Mouse (Mus musculus) urinary bladder, adult 2 months (tissue): ENCODE measurements around the gene Gulp1. TPM values are rescaled to one million over a fixed set of nuclear protein-coding genes. Genes with fewer than 3 reads are reported as not detected.
A peak's percentile ranks its signal among the peaks of the same experiment; 100 is the strongest.

Experiments used
- DNase-seq: peaks from one replicate; pipeline ENCODE4 v3.0.0; 2022; ENCODE audit warnings: low spot score
- polyA plus RNA-seq: library from polyadenylated mRNA; depleted of rRNA; stranded (reverse); fragments of >200 nt; gene quantifications from 2 replicates; pipeline ENCODE4 v1.2.3, GENCODE M21; 2012; rRNA removed

Gulp1 gene
- polyA plus RNA-seq, result 16.7 and 18.5 TPM in 2 replicates

GRCm38 (mm10) chr1:44551461-44552370, at the start of gene Gulp1:
TSS of gene Gulp1 (plus strand) at chr1:44551511.
- DNase-seq, result peak; percentile 55

GRCm38 (mm10) chr1:44550261-44550660, 1.1 kb upstream of the Gulp1 start:
- DNase-seq, result peak; percentile 19

DNA sequence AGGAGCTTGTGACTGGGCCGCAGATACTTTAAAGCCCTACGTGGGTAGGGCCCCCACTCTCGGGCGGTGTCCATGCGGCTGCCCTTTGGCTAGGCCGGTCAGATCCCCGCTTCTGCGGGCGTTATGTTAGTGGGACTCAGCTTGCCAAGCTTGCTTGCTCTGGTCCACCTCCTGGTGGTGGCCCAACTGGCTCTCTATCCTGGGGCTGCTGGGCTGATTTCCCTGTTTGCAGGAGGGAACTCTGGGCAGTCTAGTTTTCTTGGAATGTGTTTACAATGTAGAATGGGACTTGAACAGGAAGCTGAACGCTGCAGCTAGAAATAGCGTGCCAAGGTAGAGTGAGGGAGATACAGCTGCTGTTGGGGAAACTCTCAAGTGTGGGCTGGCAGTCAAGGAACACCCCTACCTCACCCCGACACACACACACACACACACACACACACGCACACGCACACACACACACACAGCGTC, 1.1 kb downstream of the Gulp1 start:
- peak; percentile 32 for DNase-seq

GRCm38 (mm10) chr1:44553166-44553898, 2.0 kb downstream of the Gulp1 start:
- no peak for DNase-seq

DNA sequence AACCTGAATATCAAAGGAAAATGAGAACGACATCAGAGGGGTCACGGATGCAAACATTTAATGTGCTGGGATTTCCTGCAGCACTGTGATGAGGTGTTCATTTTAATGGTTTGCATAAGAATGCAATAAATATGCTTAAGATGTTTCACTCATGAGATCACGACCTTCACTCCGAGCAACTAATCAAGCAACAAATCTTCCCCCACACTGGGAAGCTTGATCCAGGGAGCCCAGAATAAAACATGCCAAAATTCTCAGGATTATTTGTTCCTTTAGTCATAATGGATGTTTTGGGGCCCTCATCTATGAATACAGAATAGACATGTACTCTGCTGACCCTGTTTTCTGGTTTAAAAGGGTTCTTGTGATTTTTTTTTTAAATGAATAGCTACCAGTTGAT, 16.1 kb downstream of the Gulp1 start:
- no peak for DNase-seq

DNA sequence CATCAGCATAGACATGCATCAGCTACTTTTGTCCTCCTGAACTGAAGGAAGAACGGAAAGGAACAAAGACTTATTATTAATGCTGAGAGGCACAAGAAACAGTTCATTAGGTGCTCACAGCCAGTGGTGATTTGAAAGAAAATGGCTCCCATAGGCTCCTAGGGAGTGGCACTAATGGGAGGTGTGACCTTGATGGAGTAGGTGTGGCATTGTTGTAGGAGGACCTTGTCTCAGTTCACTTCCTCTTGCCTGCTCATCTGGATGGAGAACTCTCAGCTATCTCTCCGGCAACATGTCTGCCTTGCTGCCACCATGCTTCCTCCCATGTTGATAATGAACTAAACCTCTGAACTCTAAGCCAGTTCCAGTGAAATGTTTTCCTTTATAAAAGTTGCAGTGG, 17.0 kb downstream of the Gulp1 start:
- no peak for DNase-seq

- no peak for DNase-seq
These were observed 24.7 kb downstream of the Gulp1 start for GRCm38 (mm10) chr1:44576001-44576400.

GRCm38 (mm10) chr1:44576610-44577009, 25.3 kb downstream of the Gulp1 start:
- DNase-seq, result no peak

DNA sequence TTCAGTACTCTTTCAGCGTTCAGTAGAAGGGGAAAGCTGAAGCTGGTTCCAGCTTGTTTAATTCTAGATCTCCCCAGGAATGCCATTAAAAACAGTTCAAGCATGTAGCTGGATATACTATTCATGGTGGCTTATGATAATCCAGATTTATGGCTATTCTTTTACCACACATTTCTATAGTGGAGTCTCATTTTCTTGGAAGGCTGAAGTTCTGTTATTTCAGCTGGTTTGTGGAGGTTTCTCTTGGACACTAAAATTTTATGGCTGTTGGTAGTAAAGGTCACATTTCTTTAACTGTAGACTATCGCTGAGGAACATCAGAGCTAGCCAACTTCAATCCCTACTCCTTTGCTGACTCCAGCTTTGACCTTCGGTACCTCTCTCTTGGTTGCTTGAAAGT, 29.1 kb downstream of the Gulp1 start:
- DNase-seq, result no peak

- no peak for DNase-seq
These were observed 33.6 kb downstream of the Gulp1 start for GRCm38 (mm10) chr1:44584886-44585385.

- no peak for DNase-seq
These were observed 40.4 kb downstream of the Gulp1 start for GRCm38 (mm10) chr1:44591742-44592141.

DNA sequence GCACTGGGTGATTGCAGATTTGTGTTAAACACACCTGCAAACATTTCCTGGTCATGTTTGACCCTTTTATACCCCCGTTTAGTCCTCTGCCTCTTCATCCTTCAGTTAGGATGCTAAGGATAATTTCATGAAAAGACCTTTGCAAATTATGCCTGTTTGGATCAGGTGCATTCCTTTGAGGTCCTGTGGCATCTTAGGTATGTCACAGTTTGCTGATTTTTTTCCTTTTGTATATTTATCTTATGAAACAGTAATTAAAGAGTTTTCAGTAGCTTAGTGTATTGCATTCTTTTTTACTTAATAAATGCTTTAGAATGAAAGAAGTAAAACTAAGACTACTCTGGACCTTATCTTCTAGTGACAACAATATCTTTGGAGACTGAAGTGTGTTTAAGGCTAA, 41.8 kb downstream of the Gulp1 start:
- no peak for DNase-seq

DNA sequence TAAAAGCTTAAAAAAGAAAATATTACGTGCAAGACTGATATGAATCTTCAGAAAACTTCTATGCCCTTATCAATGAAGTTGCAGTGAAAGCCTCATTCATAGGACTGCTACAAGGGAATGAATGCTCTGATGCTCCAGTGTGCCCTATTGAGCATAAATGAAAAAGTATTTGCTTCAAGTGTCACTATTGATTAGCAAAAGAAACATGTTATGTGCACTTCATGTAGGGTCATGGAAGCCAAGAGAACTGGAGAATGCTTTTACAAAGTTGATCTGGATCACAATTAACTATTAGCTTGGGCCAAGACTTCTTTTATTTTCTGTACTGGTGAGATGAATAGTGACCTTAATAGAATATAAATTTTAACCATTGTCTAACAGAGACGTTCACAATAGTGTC, 47.0 kb downstream of the Gulp1 start:
- DNase-seq, result no peak

DNA sequence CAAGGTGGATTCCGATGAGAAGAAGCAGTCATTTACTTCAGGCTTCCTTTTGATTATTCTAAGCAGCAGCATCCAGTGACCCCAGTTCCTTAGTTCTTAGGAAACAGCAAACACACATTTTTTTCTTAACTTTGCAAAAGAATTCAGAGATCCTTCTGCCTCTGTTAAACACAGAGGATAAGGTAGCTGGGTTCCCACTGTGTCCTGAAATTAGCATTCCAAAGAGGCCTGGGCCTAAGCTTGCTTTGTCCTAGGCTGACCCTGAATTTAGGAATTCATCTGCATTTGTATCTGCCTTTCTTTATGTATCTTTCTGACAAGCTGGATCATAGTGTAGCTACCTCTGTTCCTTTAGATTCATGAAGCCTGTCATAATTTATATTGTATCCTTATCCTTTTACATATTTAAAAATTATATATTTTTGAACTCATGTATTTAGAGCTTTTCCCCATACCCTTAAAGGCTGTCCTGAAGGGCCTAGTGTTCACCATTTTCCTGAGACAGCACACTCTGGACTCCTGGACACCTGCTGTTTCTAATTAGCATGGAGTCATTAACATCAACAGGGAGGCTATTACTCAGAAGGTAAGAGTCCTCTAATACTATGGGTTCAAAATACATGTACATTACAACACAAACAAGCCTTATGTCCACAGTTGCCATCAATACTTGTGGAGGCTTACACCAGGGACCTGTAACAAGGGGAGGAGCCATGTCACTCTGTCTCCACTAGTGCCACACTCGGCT, 62.2 kb downstream of the Gulp1 start:
- DNase-seq, result no peak

GRCm38 (mm10) chr1:44618751-44619150, 67.4 kb downstream of the Gulp1 start:
- no peak for DNase-seq

DNA sequence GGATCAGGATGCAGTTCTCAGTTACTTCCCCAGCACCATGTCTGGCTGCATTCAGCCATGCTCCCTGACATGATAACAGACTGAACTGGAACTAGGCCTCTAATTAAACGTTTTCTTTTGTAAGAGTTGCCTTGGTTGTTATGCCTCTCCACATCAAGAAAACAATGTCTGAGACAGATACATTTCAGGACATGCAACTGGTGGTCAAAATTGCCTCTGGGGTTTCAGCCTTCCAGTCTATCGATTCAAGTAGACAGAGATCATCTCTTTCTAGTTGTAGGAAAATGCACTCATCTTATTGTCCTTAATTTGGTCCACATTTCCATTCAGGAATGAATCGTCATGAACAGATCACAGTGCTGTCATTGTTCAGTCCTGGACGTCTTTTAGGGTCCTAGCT, 83.2 kb downstream of the Gulp1 start:
- no peak for DNase-seq

DNA sequence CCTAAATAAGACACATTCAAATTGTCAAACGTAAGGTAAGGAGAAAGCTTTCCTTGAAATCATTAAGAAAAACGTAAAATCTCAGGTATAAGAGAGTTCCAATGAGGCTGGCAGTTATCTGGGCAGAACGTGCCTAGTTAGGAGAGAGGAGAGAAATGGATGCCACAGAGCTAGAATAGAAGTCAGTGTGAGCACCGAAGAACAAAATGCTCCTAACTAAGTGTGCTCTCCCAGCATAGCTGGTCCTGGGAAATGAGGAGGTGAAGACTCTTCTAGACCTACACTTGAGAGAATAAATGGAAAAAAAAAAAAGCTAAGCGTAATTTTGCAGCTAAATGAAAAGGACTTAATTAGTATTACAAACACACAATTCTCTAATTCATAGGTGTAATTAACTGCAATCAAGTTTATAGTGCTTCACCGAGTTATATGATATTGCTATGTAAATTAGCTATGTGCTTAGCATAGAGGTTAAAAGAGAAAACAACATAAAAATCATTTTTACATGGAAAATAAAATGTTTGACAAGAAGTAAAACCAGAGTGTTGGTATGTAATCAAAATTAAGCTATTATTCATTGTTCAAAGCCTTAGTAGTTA, 94.5 kb downstream of the Gulp1 start:
- DNase-seq, result no peak

GRCm38 (mm10) chr1:44678974-44679373, 127.7 kb downstream of the Gulp1 start:
- DNase-seq, result no peak

DNA sequence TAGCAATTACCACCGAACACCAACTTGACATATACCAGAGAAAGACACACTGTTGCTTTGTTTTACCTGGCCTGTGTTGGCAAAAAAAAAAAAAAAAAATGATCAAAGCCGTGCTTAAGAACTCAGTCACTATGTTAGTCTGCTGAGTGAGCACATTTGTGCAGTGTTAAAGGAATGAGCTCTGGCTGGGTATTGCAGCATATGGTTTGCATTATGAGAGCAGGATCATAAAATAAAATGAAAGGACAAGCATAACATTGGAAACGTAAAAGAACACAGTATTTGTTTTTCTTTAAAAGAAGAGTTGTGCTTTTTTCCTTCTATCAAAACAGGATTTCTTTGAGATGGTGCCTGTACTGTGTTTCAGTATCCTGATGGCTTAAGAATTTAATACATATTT, 128.1 kb downstream of the Gulp1 start:
- no peak for DNase-seq

- DNase-seq, result no peak
These were observed 131.2 kb downstream of the Gulp1 start for GRCm38 (mm10) chr1:44682556-44682955.

DNA sequence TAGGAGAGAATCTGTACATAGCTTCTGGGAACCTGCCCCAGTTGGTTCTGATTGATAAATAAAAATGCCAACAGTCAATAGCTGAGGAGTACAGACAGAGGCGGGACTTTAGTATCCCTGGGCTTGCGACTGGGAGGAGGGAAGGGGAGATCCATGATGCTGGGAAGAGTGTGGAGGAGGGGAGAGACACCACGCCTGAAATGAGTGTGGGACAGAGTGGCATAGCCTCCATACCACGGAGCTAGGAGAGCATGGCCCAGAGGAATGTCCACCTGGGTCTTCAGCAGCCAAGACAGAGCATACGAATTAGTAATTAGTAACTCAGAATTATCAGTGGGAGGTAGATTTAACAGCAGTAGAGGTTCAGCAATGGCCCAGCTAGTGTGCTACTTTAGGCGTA, 132.4 kb downstream of the Gulp1 start:
- no peak for DNase-seq
